Mouse (Mus musculus) ES-Bruce4 (cell line): ENCODE data around the gene Smc1a.

Experiments
- CTCF ChIP-seq: IDR thresholded peaks from one replicate; pipeline ENCODE4 v1.8.1; 2011; ENCODE audit warnings: low read depth, low read length
- EP300 ChIP-seq: IDR thresholded peaks from 2 replicates; pipeline ENCODE4 v1.6.1; 2011; ENCODE audit warnings: low read depth, low read length; ENCODE audit not compliant: insufficient read depth
- POLR2A ChIP-seq: IDR thresholded peaks from one replicate; pipeline ENCODE4 v1.8.1; 2011; ENCODE audit warnings: low read length; ENCODE audit not compliant: insufficient read depth

GRCm38 (mm10) chrX:152054094-152054493 is 37.9 kb downstream of the Smc1a start:
- TF ChIP-seq CTCF (no peak), EP300 (no peak), POLR2A (no peak)
